ENCODE assay signal across 8 mouse cellular contexts in genomic region chr5:57718876-57719593, GRCm38 (mm10). TPM values are rescaled to one million over a fixed set of nuclear protein-coding genes. Genes with fewer than 3 reads are reported as not detected.
DNase-seq lines count a peak whose midpoint lies in the region; ATAC-seq and TF ChIP-seq lines count a peak whose summit lies in the region.

No protein-coding gene starts in this region.

- peaks cover 33% of the 10 kb centered on the region for H3K4me1 ChIP-seq in embryonic facial prominence, embryonic 13.5 days
- no peaks in the 10 kb centered on the region for H3K4me1 ChIP-seq in heart, embryonic 11.5 days (ENCODE audit: control insufficient read depth, insufficient read depth, low read length)
- peaks cover 37% of the 10 kb centered on the region for H3K4me1 ChIP-seq in liver, postnatal 0 days (ENCODE audit: insufficient read depth)

- peak overlapping the region; percentile 69 for H3K4me3 ChIP-seq in embryonic facial prominence, embryonic 13.5 days
- peak overlapping the region; percentile 78 for H3K4me3 ChIP-seq in heart, embryonic 11.5 days (ENCODE audit: low read depth, low read length)
- peak overlapping the region; percentile 59 for H3K4me3 ChIP-seq in liver, postnatal 0 days (ENCODE audit: low read depth, low read length)

- peak; percentile 22 to 28 for DNase-seq in spleen, postnatal 10 days (ENCODE audit: low spot score in 2 of 2)
- no peak for DNase-seq in spleen, postnatal 14 days (ENCODE audit: low spot score in 2 of 2)
- peak; percentile 11 to 56 for DNase-seq in kidney, postnatal 25 days
- DNase-seq in liver, postnatal 0 days: peak; percentile 24
- DNase-seq in retina, postnatal 1 day: peak; percentile 66

- TF ChIP-seq EP300 in liver, postnatal 0 days (IDR thresholded peaks at IDR 0.05; ENCODE audit: low read depth): no peak

- H3K27ac ChIP-seq in embryonic facial prominence, embryonic 13.5 days: peak overlapping the region; percentile 96
- peak overlapping the region; percentile 97 for H3K27ac ChIP-seq in heart, embryonic 11.5 days (ENCODE audit: low read depth, low read length)
- no peak overlapping the region for H3K27ac ChIP-seq in liver, postnatal 0 days (ENCODE audit: low read depth)

- no peak for TF ChIP-seq CTCF in liver, postnatal 0 days (IDR thresholded peaks at IDR 0.05; ENCODE audit: low read depth)

- peak overlapping the region; percentile 77 for H3K9ac ChIP-seq in embryonic facial prominence, embryonic 13.5 days
- peak overlapping the region; percentile 89 for H3K9ac ChIP-seq in heart, embryonic 11.5 days (ENCODE audit: low read depth, low read length)
- H3K9ac ChIP-seq in liver, postnatal 0 days (replicated peaks): peak overlapping the region; percentile 18; the same call in 1 of the 2 replicates

- no peak for ATAC-seq in embryonic facial prominence, embryonic 13.5 days (ENCODE audit: insufficient number of reproducible peaks, insufficient read depth, low FRiP score, low TSS enrichment, low read depth)
- ATAC-seq in heart, embryonic 11.5 days (replicated peaks; ENCODE audit: insufficient number of reproducible peaks, low FRiP score, low TSS enrichment): no peak
- no peak for ATAC-seq in liver, postnatal 0 days
- no peak for ATAC-seq in megakaryocyte-erythroid progenitor cell, adult 5-6 weeks (replicated peaks; ENCODE audit: low FRiP score, low TSS enrichment, poor library complexity, severe bottlenecking)

- no peaks in the 10 kb centered on the region for H3K36me3 ChIP-seq in embryonic facial prominence, embryonic 13.5 days
- no peaks in the 10 kb centered on the region for H3K36me3 ChIP-seq in heart, embryonic 11.5 days (ENCODE audit: control insufficient read depth, insufficient read depth, low read length)
- no peaks in the 10 kb centered on the region for H3K36me3 ChIP-seq in liver, postnatal 0 days (replicated peaks; ENCODE audit: insufficient read depth, low read length)

- H3K9me3 ChIP-seq in embryonic facial prominence, embryonic 13.5 days: no peaks in the 10 kb centered on the region
- H3K9me3 ChIP-seq in heart, embryonic 11.5 days (replicated peaks; ENCODE audit: control insufficient read depth, low read length): no peaks in the 10 kb centered on the region
- no peaks in the 10 kb centered on the region for H3K9me3 ChIP-seq in liver, postnatal 0 days (ENCODE audit: low read length)

- H3K4me2 ChIP-seq in embryonic facial prominence, embryonic 13.5 days: peak overlapping the region; percentile 91
- peak overlapping the region; percentile 95 for H3K4me2 ChIP-seq in heart, embryonic 11.5 days
- H3K4me2 ChIP-seq in liver, postnatal 0 days (ENCODE audit: low read depth, low read length): peak overlapping the region; percentile 95

- peaks cover 9% of the 10 kb centered on the region for H3K27me3 ChIP-seq in embryonic facial prominence, embryonic 13.5 days
- no peaks in the 10 kb centered on the region for H3K27me3 ChIP-seq in heart, embryonic 11.5 days (ENCODE audit: control insufficient read depth, insufficient read depth, low read length)
- peaks cover 72% of the 10 kb centered on the region for H3K27me3 ChIP-seq in liver, postnatal 0 days (ENCODE audit: insufficient read depth, low read length)

- under 1% methylated on average over 43 of the region's 54 CpGs for WGBS in embryonic facial prominence, embryonic 13.5 days
- WGBS in heart, embryonic 11.5 days (ENCODE audit: insufficient replicate concordance): under 1% methylated on average over 52 of the region's 54 CpGs
- under 1% methylated on average over 52 of the region's 54 CpGs for WGBS in liver, postnatal 0 days (ENCODE audit: insufficient replicate concordance)

RNA-seq across cellular contexts. Expression of gene Pcdh7, which starts 1.3 kb away (rescaled TPM):
- polyA plus RNA-seq in embryonic facial prominence, embryonic 13.5 days (2015; fragmentation: Nextera tagmentation; extraction: Ambion mirVana): 14.3 and 14.7 TPM in 2 replicates
- polyA plus RNA-seq in heart, embryonic 11.5 days (2014; fragmentation: Nextera tagmentation; extraction: Ambion mirVana): 17.6 and 19.4 TPM in 2 replicates
- polyA plus RNA-seq in liver, postnatal 0 days (2015; fragmentation: Nextera tagmentation; extraction: Ambion mirVana): 0.37 and 0.38 TPM in 2 replicates
- 5.7 and 10.0 TPM in 2 replicates for total RNA-seq in megakaryocyte-erythroid progenitor cell, adult 5-6 weeks (2014; fragmentation: Nextera tagmentation)
- total RNA-seq in megakaryocyte-erythroid progenitor cell, adult 5-6 weeks (2017): 8.5 and 12.4 TPM in 2 replicates

Comparison
In these comparisons a context has a peak if more than half of its experiments do, and no peak if none do; other contexts are left out.
1. DNase-seq: peak in spleen, postnatal 10 days (2 of 2), kidney, postnatal 25 days (2 of 2), liver, postnatal 0 days (single experiment) and retina, postnatal 1 day (single experiment); none in spleen, postnatal 14 days (0 of 2).
2. H3K9ac ChIP-seq: peak in every context shown above with its lines; median percentile 89 in heart, embryonic 11.5 days; 77 in embryonic facial prominence, embryonic 13.5 days; 18 in liver, postnatal 0 days.
3. RNA of gene Pcdh7, which starts 1.3 kb away (polyA plus RNA-seq): 17.6 to 19.4 TPM in heart, embryonic 11.5 days and 14.3 to 14.7 TPM in embryonic facial prominence, embryonic 13.5 days; 0.37 to 0.38 TPM in liver, postnatal 0 days; every median in the first group is over 10 times any median in the second.
4. Peak in every context shown above with its lines, with median percentiles within 50 percentile points of each other: H3K4me2 ChIP-seq and H3K4me3 ChIP-seq.